Mouse (Mus musculus) bone marrow, adult 2 months (tissue): ENCODE measurements around the gene Gpx8. TPM values are rescaled to one million over a fixed set of nuclear protein-coding genes. Genes with fewer than 3 reads are reported as not detected.
A peak's percentile ranks its signal among the peaks of the same experiment; 100 is the strongest.

ENCODE experiments used
- H3K27ac ChIP-seq: fragments of 200-500 bp; 2 replicates; pipeline ENCODE4 v1.5.1; 2012; ENCODE audit warnings: low read depth, mild to moderate bottlenecking, control low read depth, inconsistent platforms, low read length; ENCODE audit not compliant: control insufficient read depth, poor library complexity, insufficient read depth
- H3K4me1 ChIP-seq: fragments of 200-500 bp; 2 replicates; pipeline ENCODE4 v1.6.1; 2011; ENCODE audit warnings: low read length; ENCODE audit not compliant: control insufficient read depth, insufficient read depth
- H3K4me3 ChIP-seq: fragments of 200-500 bp; replicated peaks from 2 replicates; pipeline ENCODE3; 2011; ENCODE audit warnings: mild to moderate bottlenecking, low read depth, low read length, control low read depth; ENCODE audit not compliant: control insufficient read depth
- CTCF ChIP-seq: fragments of 200-500 bp; IDR thresholded peaks from 2 replicates; pipeline ENCODE4 v1.5.1; 2011; ENCODE audit warnings: low read length, control low read depth; ENCODE audit not compliant: control insufficient read depth, insufficient read depth
- POLR2A ChIP-seq: fragments of 200-500 bp; IDR thresholded peaks from 2 replicates; pipeline ENCODE4 v1.6.1; 2011; ENCODE audit warnings: low read depth, mild to moderate bottlenecking, control low read depth, low read length, borderline replicate concordance; ENCODE audit not compliant: control insufficient read depth
- WGBS: fragments of 180-500 bp; shearing (Covaris S2); methylation state at CpG from one replicate; pipeline ENCODE4 v1.1.7; 2018; 5-methylcytosine and 5-hydroxymethylcytosine counted together
- polyA plus RNA-seq: library from polyadenylated mRNA; stranded (reverse); fragments of >200 nt; gene quantifications from 2 replicates; pipeline ENCODE4 v1.2.4, GENCODE M21; 2011; ENCODE audit warnings: low replicate concordance; ENCODE audit not compliant: missing spikeins, insufficient read depth, insufficient read length

Gpx8 gene
- polyA plus RNA-seq, 1 experiment, result 23.8 TPM

DNA sequence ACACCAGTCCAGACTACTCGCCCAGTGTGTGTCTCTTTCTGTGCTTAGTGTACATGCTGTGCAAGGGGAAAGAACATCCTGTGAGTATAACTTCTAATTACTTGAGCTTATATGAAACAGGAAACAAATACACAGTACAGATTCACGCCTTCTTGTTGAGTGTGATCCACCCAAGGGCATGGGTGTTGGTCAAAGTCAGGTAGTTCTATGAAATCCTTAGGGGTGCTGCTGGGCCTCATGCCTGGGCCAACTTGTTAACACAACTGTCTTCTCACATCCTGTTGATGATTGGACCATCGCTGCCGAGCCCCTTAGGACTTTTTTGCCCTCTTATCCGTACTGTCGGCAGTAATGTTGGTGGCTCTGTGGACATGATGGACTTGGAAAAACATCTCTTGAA lies 15.5 kb upstream of the Gpx8 start:
- Histone ChIP-seq H3K4me1 (no peaks in the 10 kb centered on the region), H3K27ac (no peak overlapping the region), H3K4me3 (no peak overlapping the region)
- TF ChIP-seq POLR2A, result no peak
- no peak for TF ChIP-seq CTCF
- WGBS, result 82% methylated on average over 6 of the region's 6 CpGs

GRCm38 (mm10) chr13:113055826-113056225 lies 9.6 kb upstream of the Gpx8 start:
- H3K4me1 ChIP-seq, result no peaks in the 10 kb centered on the region
- 61% methylated on average over 8 of the region's 8 CpGs for WGBS
- no peak overlapping the region for H3K4me3 ChIP-seq
- no peak for TF ChIP-seq CTCF
- TF ChIP-seq POLR2A, result no peak
- no peak overlapping the region for H3K27ac ChIP-seq

DNA sequence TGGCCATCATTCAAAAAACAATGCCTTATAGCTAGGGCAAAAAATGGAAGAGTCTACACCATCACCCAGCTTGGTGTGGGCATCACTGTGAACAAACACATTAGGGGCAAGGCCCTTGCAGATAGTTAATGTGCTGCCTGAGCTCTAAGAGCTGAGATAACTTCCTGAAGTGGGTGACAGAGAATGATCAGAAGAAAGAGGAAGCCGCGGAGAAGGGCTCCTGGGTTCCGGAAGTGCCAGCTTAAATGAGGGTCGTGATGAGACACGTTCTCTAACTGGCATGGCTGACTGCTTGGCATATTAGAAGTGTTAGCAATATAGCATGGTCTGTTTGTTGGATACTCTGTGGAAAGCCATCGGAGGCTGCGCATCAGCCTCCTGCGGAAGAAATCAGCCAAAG lies 8.0 kb upstream of the Gpx8 start:
- H3K4me1 ChIP-seq, result no peaks in the 10 kb centered on the region
- no peak overlapping the region for H3K4me3 ChIP-seq
- WGBS, result 44% methylated on average over 8 of the region's 8 CpGs
- H3K27ac ChIP-seq, result no peak overlapping the region
- TF ChIP-seq CTCF (no peak), POLR2A (no peak)

GRCm38 (mm10) chr13:113047647-113048046 lies 1.4 kb upstream of the Gpx8 start:
- no peak overlapping the region for H3K4me3 ChIP-seq
- 77% methylated on average over 3 of the region's 3 CpGs for WGBS
- H3K27ac ChIP-seq, result no peak overlapping the region
- TF ChIP-seq CTCF (no peak), POLR2A (no peak)
- no peaks in the 10 kb centered on the region for H3K4me1 ChIP-seq

- TF ChIP-seq POLR2A (no peak), CTCF (no peak)
- no peaks in the 10 kb centered on the region for H3K4me1 ChIP-seq
Measured at GRCm38 (mm10) chr13:113047018-113047417, 808 bp upstream of the Gpx8 start.

DNA sequence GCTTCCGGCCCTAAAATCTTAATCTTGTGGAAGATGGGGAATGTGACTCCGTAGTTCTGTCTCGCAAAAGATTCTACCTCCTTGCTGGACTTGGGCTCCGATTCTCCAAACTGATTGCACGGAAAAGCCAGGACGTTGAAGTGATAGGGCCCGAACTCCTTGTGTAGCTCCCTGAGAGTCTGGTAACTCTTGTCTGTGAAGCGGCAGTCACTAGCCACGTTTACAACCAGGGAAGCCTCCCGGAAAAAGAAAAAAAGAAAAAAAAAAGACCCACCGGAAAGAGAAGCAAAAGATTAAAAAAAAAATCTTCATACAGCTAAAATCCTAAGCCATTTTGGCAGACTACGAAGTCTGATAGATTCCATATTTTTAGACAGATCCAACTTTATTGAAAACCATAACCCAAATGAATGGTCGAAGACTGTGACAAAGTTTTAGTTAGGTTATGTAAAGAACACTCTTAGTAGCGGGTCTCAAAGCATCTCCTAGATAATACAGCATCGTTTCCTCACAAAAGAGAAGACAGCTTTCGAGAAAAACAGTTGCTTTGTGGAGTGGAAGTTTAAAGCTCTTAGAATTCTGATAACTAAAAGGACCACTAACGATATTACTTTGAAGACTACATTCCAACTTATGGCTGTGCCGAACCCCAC lies 626 bp downstream of the Gpx8 start:
- H3K4me1 ChIP-seq, result no peaks in the 10 kb centered on the region
- TF ChIP-seq POLR2A (no peak), CTCF (no peak)
- no peak overlapping the region for H3K27ac ChIP-seq
- no peak overlapping the region for H3K4me3 ChIP-seq
- 56% methylated on average over 18 of the region's 18 CpGs for WGBS

More at GRCm38 (mm10) chr13:113047018-113047417, 808 bp upstream of the Gpx8 start:
- Histone ChIP-seq H3K27ac (no peak overlapping the region), H3K4me3 (no peak overlapping the region)

DNA sequence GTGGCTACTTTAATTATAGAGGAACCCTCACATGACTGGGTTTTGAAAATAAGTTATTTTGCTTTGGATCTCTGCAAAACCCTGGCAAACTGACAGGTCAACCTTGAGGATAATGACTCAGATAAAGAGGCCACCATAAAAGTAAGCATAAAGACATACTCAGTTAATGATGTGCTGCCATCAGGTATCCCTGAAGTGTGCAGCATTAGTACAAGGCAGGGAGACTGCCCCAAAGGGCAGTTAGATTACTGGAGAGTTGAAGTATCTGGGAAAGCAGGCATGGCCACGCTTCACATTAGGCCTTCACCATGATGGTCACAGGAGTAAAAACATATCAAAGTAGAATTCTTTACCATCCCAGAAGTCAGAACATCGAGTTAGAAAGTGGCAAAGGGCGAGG lies 1.3 kb downstream of the Gpx8 start:
- Histone ChIP-seq H3K27ac (no peak overlapping the region), H3K4me3 (no peak overlapping the region), H3K4me1 (no peaks in the 10 kb centered on the region)
- 77% methylated on average over 3 of the region's 3 CpGs for WGBS
- no peak for TF ChIP-seq CTCF
- TF ChIP-seq POLR2A, result no peak

DNA sequence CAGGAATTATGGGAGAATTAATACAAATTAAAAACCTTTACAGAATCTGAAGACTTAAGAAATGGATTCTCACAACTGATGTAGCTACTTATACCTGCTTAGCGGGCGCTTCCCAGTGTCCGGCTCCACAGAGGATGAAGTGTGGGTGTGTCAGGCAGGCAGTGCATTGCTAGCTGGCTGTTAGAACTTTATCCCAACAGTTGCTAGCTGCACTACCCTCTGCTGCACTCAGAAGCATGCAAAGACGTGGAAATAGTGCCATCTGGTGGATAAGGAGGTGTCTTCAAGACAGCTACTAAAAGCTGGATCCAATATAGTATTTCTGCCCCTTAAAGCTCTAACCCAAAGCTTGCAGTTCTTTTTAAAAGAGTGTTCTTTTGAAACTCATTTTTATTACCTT lies 10.4 kb downstream of the Gpx8 start:
- no peak overlapping the region for H3K27ac ChIP-seq
- WGBS, result under 1% methylated on average over 4 of the region's 4 CpGs
- no peak for TF ChIP-seq POLR2A
- TF ChIP-seq CTCF, result peak; percentile 58
- no peak overlapping the region for H3K4me3 ChIP-seq
- no peaks in the 10 kb centered on the region; the same call in 1 of the 2 replicates for H3K4me1 ChIP-seq

DNA sequence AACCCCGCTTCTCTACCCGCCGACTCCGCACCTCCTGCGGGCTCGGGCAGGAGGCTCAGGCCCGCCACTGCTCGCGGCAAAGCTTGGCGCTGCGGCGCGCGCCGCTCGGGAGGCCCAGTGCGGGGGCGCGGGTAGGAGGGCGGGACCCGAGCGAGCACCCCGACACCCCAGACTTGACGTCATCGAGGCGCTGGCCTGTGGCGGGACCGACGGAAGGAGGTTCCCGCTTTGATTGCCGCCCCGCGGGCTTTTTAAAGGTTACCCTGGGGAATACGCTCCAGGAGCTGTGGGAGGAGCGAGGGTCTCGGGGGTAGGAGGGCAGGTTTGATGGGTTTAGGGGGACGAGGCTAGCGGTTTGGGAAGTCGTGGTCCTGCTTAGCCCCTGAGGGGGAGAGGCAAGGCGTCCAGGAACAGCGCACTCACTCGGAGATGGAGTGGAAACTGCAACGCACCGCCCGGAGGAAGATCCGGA lies 11.2 kb downstream of the Gpx8 start, which contains the start of gene Cdc20b:
TSS of gene Cdc20b (plus strand) at position 162 of the 472 bp plus-strand sequence.
- Histone ChIP-seq H3K4me3 (peak within 1 kb of the TSS; percentile 4), H3K4me1 (no peaks in the 10 kb centered on the region; the same call in 1 of the 2 replicates), H3K27ac (no peak within 1 kb of the TSS)
- TF ChIP-seq CTCF (no peak), POLR2A (no peak)
- under 1% methylated on average over 46 of the region's 46 CpGs for WGBS
